Mouse (Mus musculus): Measurements from ENCODE around the gene Brap. TPM values are rescaled to one million over a fixed set of nuclear protein-coding genes. Genes with fewer than 3 reads are reported as not detected.
A peak's percentile ranks its signal among the peaks of the same experiment; 100 is the strongest.
"Not testable (repeated sequence)": the region's sequence is repeated elsewhere in the genome, so short reads cannot be mapped to it uniquely, and the experiment has no call there.

Brap gene
- polyA plus RNA-seq (2011; ENCODE audit: insufficient read depth, insufficient read length, low replicate concordance, missing spikeins): 18.7 and 23.4 TPM in 2 replicates

- TF ChIP-seq CTCF (IDR thresholded peaks at IDR 0.05; ENCODE audit: control insufficient read depth, insufficient read depth, low read length) (no peak), POLR2A (IDR thresholded peaks at IDR 0.05; ENCODE audit: borderline replicate concordance, control insufficient read depth, low read depth, low read length) (peak; percentile 87; the same call in 1 of the 2 replicates)
- peak within 1 kb of the TSS; percentile 84 for H3K27ac ChIP-seq (ENCODE audit: control insufficient read depth, insufficient read depth, low read depth, low read length, poor library complexity)
- WGBS: under 1% methylated on average over 85 of the region's 85 CpGs
- H3K4me3 ChIP-seq (replicated peaks; ENCODE audit: control insufficient read depth, low read depth, low read length): peak within 1 kb of the TSS; percentile 72
- peaks cover 2% of the 10 kb centered on the region; the same call in 1 of the 2 replicates for H3K4me1 ChIP-seq (ENCODE audit: control insufficient read depth, insufficient read depth, low read length)
These were observed at the start of gene Brap, which contains the start of gene Acad10 for GRCm38 (mm10) chr5:121660059-121660896. Brap (plus strand) TSS chr5:121660563. Acad10 (minus strand) TSS chr5:121660514.

GRCm38 (mm10) chr5:121612036-121612435 is 48.3 kb upstream of the Brap start:
- 80% methylated on average over 6 of the region's 6 CpGs for WGBS
- no peak for TF ChIP-seq CTCF (IDR thresholded peaks at IDR 0.05; ENCODE audit: control insufficient read depth, insufficient read depth, low read length)
- no peak for TF ChIP-seq POLR2A (IDR thresholded peaks at IDR 0.05; ENCODE audit: borderline replicate concordance, control insufficient read depth, low read depth, low read length)
- H3K4me1 ChIP-seq (ENCODE audit: control insufficient read depth, insufficient read depth, low read length): no peaks in the 10 kb centered on the region
- H3K4me3 ChIP-seq (replicated peaks; ENCODE audit: control insufficient read depth, low read depth, low read length): no peak overlapping the region
- H3K27ac ChIP-seq (ENCODE audit: control insufficient read depth, insufficient read depth, low read depth, low read length, poor library complexity): no peak overlapping the region

GRCm38 (mm10) chr5:121614921-121615320 is 45.4 kb upstream of the Brap start:
- WGBS: 30% methylated on average over 3 of the region's 3 CpGs
- H3K27ac ChIP-seq (ENCODE audit: control insufficient read depth, insufficient read depth, low read depth, low read length, poor library complexity); H3K4me1 ChIP-seq (ENCODE audit: control insufficient read depth, insufficient read depth, low read length): not testable (repeated sequence)

GRCm38 (mm10) chr5:121618592-121619513 is 41.5 kb upstream of the Brap start, which contains the start of gene Acad12:
Acad12 (minus strand) TSS chr5:121618938.
- Histone ChIP-seq H3K4me1 (ENCODE audit: control insufficient read depth, insufficient read depth, low read length) (no peaks in the 10 kb centered on the region), H3K4me3 (replicated peaks; ENCODE audit: control insufficient read depth, low read depth, low read length) (peak within 1 kb of the TSS; percentile 94), H3K27ac (ENCODE audit: control insufficient read depth, insufficient read depth, low read depth, low read length, poor library complexity) (peak within 1 kb of the TSS; percentile 69)
- no peak for TF ChIP-seq CTCF (IDR thresholded peaks at IDR 0.05; ENCODE audit: control insufficient read depth, insufficient read depth, low read length)
- TF ChIP-seq POLR2A (IDR thresholded peaks at IDR 0.05; ENCODE audit: borderline replicate concordance, control insufficient read depth, low read depth, low read length): peak; percentile 99
- under 1% methylated on average over 55 of the region's 58 CpGs for WGBS

More at GRCm38 (mm10) chr5:121614921-121615320, 45.4 kb upstream of the Brap start:
- H3K4me3 ChIP-seq (replicated peaks; ENCODE audit: control insufficient read depth, low read depth, low read length): not testable (repeated sequence)

- WGBS: 86% methylated on average over 5 of the region's 5 CpGs
- Histone ChIP-seq H3K4me1 (ENCODE audit: control insufficient read depth, insufficient read depth, low read length) (no peaks in the 10 kb centered on the region), H3K27ac (ENCODE audit: control insufficient read depth, insufficient read depth, low read depth, low read length, poor library complexity) (no peak overlapping the region), H3K4me3 (replicated peaks; ENCODE audit: control insufficient read depth, low read depth, low read length) (no peak overlapping the region)
- no peak for TF ChIP-seq CTCF (IDR thresholded peaks at IDR 0.05; ENCODE audit: control insufficient read depth, insufficient read depth, low read length)
- no peak for TF ChIP-seq POLR2A (IDR thresholded peaks at IDR 0.05; ENCODE audit: borderline replicate concordance, control insufficient read depth, low read depth, low read length)
These were observed 39.3 kb upstream of the Brap start for GRCm38 (mm10) chr5:121621102-121621501.

- TF ChIP-seq CTCF (IDR thresholded peaks at IDR 0.05; ENCODE audit: control insufficient read depth, insufficient read depth, low read length) (no peak), POLR2A (IDR thresholded peaks at IDR 0.05; ENCODE audit: borderline replicate concordance, control insufficient read depth, low read depth, low read length) (no peak)
- Histone ChIP-seq H3K4me1 (ENCODE audit: control insufficient read depth, insufficient read depth, low read length) (no peaks in the 10 kb centered on the region), H3K27ac (ENCODE audit: control insufficient read depth, insufficient read depth, low read depth, low read length, poor library complexity) (no peak overlapping the region), H3K4me3 (replicated peaks; ENCODE audit: control insufficient read depth, low read depth, low read length) (no peak overlapping the region)
- 94% methylated on average over 3 of the region's 3 CpGs for WGBS
These were observed 37.1 kb upstream of the Brap start for GRCm38 (mm10) chr5:121623241-121623640.

- WGBS: 0% methylated on average over 1 of the region's 1 CpGs
- Histone ChIP-seq H3K4me3 (replicated peaks; ENCODE audit: control insufficient read depth, low read depth, low read length) (no peak overlapping the region), H3K4me1 (ENCODE audit: control insufficient read depth, insufficient read depth, low read length) (no peaks in the 10 kb centered on the region), H3K27ac (ENCODE audit: control insufficient read depth, insufficient read depth, low read depth, low read length, poor library complexity) (no peak overlapping the region)
- TF ChIP-seq CTCF (IDR thresholded peaks at IDR 0.05; ENCODE audit: control insufficient read depth, insufficient read depth, low read length) (peak; percentile 87), POLR2A (IDR thresholded peaks at IDR 0.05; ENCODE audit: borderline replicate concordance, control insufficient read depth, low read depth, low read length) (no peak)
These were observed 32.5 kb upstream of the Brap start for GRCm38 (mm10) chr5:121627871-121628270.

- H3K4me3 ChIP-seq (replicated peaks; ENCODE audit: control insufficient read depth, low read depth, low read length); H3K4me1 ChIP-seq (ENCODE audit: control insufficient read depth, insufficient read depth, low read length); H3K27ac ChIP-seq (ENCODE audit: control insufficient read depth, insufficient read depth, low read depth, low read length, poor library complexity): not testable (repeated sequence)
- WGBS: 74% methylated on average over 8 of the region's 9 CpGs
These were observed 29.2 kb upstream of the Brap start for GRCm38 (mm10) chr5:121631106-121631647.

All from bone marrow, adult 2 months (tissue).